ENCODE assay signal across 21 mouse cellular contexts in genomic region chr12:72326087-72326486, GRCm38 (mm10).
"Had no signal": no experiment of that assay in that cellular context is flagged by ENCODE, and none has a peak within 500 bp of the region (broad histone marks: within the 10 kb centered on the region; RNA-seq: fewer than 3 reads in every experiment).

No protein-coding gene starts in this region.

- H3K27ac ChIP-seq: heart, adult 2 months; hindbrain, embryonic 13.5 days; hindbrain, embryonic 15.5 days; hindbrain, postnatal 0 days; kidney, embryonic 15.5 days; kidney, postnatal 0 days; layer of hippocampus, adult 2 months; left cerebral cortex, adult 2 months; limb, embryonic 10.5 days; limb, embryonic 12.5 days had no signal

- H3K36me3 ChIP-seq: heart, embryonic 12.5 days; hindbrain, embryonic 13.5 days; hindbrain, embryonic 15.5 days; kidney, embryonic 15.5 days; limb, embryonic 10.5 days; limb, embryonic 12.5 days had no signal

- H3K4me3 ChIP-seq: heart, adult 2 months; heart, embryonic 12.5 days; hindbrain, embryonic 13.5 days; hindbrain, embryonic 15.5 days; kidney, embryonic 15.5 days; layer of hippocampus, adult 2 months; left cerebral cortex, adult 2 months; limb, embryonic 10.5 days; limb, embryonic 12.5 days had no signal

- ATAC-seq: forebrain, postnatal 0 days; hindbrain, postnatal 0 days; intestine, embryonic 16.5 days had no signal

- H3K9ac ChIP-seq: forebrain, postnatal 0 days; heart, embryonic 12.5 days; hindbrain, embryonic 13.5 days; hindbrain, embryonic 15.5 days; kidney, embryonic 15.5 days; limb, embryonic 12.5 days had no signal

- H3K9me3 ChIP-seq: heart, embryonic 12.5 days; hindbrain, embryonic 13.5 days; hindbrain, embryonic 15.5 days; kidney, embryonic 15.5 days; limb, embryonic 10.5 days; limb, embryonic 12.5 days had no signal

- H3K4me1 ChIP-seq: limb, embryonic 12.5 days had no signal

- H3K27me3 ChIP-seq: heart, embryonic 12.5 days; hindbrain, embryonic 13.5 days; hindbrain, embryonic 15.5 days; kidney, embryonic 15.5 days; limb, embryonic 12.5 days had no signal

- H3K4me2 ChIP-seq: heart, embryonic 12.5 days; hindbrain, embryonic 13.5 days; hindbrain, embryonic 15.5 days; kidney, embryonic 15.5 days; limb, embryonic 12.5 days had no signal

- DNase-seq: forebrain, postnatal 0 days; gastrocnemius, postnatal 14 days; gastrocnemius, postnatal 36 days; heart, adult 2 months; heart, postnatal 10 days; kidney, adult 11 months; kidney, adult 2 months; kidney, adult 9 months; kidney, postnatal 25 days; kidney, postnatal 4 days had no signal
